Mouse (Mus musculus): ENCODE data around the gene Cpeb1.

Cpeb1 gene

DNA sequence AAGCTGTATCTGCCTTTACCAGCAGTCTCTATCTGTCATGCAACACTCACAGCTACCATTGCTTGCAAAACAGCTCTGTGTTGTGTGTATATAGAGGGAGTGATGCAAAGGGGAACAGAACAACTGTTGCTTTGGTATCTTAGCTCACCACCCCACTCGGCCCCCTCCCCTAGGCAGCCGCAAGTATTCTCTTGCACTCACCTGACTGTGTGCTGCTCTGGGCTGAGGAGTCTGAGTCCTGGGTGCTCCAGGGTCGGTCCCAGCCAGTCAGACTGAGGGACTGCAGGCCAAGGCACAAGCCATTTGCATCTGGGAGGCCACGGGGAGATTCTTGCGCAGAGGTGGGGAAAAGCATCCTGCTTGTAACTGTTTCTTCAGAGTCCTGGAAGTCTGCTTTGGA, 83.5 kb downstream of the Cpeb1 start:
- DNase-seq (ENCODE audit: low spot score in 2 of 2): no peak

DNA sequence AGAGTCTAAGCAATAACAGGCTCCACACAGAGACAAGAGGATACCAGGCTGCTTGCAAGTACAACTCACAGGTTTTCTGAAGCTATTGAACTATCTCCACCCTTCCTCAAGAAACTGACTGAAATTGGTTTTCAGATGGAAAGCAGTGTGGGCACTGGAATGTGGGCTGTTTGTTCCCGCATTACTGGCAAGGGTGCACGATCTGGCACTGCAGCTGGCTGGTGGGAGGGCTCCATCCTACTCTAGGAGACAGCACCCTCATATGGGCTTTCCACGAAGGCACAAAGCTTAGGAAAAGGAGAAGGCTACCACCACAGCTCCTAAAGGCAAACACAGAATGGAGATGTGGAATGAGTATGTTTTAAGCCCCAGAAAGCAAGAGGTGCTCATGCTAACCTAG, 85.5 kb downstream of the Cpeb1 start:
- DNase-seq (ENCODE audit: low spot score in 2 of 2): peak; percentile 18 to 26

DNA sequence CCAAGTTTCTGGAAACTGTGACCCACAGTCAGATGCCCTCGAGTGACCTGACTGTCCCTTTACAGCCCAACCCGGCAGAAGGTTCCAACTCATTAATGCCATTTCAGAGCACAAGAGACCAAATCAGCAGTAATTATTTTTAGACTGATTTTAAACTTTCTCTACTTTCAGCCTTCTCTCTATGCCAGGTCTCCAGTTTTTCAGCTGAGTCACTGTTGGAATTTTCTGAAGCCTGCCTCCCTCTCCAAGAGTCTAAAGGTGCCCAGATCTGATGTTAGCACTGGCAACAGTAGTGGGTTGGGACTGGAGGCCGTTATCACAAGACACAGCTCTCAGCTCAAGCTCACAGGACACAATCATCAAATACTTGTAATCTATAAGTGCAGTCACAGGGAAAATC, 87.3 kb downstream of the Cpeb1 start:
- DNase-seq (ENCODE audit: low spot score in 2 of 2): no peak

DNA sequence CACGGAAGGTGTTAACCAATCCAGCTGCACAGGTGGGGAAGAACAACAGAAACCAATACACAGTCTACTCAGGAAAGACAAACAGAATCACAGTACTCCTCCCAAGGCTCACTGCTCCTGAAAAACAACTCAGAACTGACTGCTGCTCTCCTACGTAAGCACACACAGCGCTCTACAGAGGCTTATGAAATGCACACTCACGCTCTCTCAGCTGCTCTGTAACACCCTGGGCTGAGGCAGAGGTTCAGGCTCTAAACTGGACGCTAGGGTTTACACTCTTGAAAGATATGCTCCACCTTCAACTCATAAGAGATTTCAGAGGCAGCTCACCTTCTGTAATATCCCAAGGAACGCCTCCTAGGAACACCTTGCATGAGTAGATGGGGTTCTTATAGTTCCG, 98.3 kb downstream of the Cpeb1 start:
- DNase-seq (ENCODE audit: low spot score in 2 of 2): no peak

DNA sequence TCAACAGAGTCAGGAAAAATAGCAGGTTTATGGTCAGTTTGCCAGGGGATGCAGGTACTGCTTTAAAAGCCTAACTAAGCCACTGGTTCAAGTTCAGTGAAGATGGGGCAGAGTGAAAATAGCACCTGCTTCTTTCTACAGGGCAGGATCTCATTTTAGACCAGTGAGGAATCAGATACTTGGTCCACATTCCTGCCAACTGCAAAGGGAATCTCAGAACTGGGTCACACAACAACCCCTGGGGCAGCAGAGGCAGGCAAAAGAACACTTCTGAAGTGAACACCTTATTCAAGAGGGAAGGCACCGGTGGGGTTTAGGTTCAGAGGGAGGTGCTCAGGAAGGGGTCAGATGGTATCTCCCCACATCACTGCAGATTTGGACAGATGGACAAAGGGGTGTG, 98.9 kb downstream of the Cpeb1 start:
- no peak for DNase-seq (ENCODE audit: low spot score in 2 of 2)

DNA sequence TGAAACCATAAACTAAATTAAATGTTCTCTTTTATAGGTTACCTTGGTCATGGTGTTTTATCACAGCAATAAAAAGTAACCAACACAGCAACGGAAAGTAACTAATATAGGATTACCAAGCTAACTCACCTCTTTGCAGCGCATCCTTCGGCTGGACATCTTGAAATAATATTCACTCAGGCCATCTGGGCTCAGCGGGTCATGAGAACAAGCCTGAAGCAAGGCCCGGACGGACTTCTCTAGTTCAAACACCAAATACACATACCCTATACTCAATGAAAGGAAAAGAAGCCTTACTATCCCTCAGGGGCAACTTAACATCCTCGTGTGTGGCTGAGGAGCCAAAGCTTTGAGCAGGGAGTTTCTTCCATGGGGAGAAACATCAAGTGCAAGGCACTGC, 99.5 kb downstream of the Cpeb1 start:
- DNase-seq (ENCODE audit: low spot score in 2 of 2): no peak

DNA sequence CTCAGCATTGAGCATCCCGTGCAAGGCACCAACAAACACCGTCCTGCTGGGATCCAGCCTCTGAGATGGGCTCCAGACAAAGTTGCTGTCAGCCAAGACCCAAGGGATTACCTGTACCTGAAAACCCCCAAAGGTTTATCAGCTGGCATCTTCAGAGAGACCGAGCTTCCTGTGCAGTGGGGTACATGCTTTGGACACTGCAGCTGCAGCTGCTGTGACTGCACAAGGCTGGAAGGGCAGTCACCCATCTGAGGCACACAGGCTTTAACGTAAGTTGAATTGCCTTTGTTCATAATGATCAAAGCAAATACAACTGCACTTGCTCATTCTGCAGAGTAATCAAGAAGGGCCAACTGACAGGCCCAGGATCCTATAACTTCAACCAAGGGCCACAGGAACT, 103.4 kb downstream of the Cpeb1 start:
- DNase-seq (ENCODE audit: low spot score in 2 of 2): no peak

DNA sequence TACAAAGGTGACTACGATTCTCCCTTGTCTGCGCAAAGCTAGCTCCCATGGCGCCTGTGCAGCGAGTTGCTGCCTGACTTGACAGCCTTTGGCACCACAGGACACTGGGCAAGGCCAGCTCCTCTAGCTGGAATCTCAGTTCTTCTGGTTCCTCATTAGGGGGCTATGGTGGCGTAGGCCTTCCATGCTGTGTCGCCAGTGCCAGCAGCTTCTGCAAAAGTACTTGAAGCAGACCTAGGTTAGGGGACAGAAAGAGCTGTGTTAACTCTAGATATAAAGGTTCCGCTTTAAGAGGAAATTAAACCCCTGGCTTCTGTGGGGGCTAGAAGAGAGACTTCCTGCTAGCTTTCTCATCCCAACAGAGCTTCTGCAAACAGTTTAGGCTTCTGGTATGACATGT, 107.1 kb downstream of the Cpeb1 start:
- DNase-seq (ENCODE audit: low spot score in 2 of 2): no peak

DNA sequence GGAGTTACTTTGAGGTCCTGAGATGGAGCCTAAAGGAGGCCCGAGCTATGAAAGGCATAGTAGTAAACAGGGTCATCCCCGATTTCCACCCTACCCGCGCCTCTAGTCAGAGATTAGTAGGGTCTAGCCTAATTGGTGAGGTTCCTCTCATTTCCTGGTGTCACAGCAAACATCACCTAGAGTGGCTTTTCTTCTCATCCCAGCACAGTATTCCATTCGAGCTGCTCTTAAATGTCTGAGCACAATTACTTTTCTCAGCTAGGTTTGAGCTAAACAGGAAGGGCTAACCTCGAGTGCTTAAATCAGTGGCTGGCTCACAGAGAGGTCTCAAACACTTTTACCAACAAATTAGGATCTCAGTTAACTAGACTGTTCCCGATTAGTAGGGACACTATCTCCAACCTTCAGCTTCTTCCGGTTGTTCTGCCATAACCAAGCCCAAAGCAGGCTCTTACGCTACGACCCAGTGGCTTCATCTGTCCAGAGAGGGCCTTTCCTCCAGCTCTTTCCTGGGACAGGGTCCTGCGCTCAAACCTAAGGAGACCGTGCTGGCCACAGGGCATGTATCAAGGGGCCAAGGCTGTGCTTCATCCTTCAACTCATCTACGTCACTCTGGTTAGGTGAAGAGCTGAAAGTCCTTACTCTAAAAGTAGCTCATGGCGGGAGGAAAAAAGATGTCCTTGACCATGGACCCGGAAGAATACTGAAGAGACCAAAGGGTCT, 109.7 kb downstream of the Cpeb1 start:
- DNase-seq (ENCODE audit: low spot score in 2 of 2): no peak

DNA sequence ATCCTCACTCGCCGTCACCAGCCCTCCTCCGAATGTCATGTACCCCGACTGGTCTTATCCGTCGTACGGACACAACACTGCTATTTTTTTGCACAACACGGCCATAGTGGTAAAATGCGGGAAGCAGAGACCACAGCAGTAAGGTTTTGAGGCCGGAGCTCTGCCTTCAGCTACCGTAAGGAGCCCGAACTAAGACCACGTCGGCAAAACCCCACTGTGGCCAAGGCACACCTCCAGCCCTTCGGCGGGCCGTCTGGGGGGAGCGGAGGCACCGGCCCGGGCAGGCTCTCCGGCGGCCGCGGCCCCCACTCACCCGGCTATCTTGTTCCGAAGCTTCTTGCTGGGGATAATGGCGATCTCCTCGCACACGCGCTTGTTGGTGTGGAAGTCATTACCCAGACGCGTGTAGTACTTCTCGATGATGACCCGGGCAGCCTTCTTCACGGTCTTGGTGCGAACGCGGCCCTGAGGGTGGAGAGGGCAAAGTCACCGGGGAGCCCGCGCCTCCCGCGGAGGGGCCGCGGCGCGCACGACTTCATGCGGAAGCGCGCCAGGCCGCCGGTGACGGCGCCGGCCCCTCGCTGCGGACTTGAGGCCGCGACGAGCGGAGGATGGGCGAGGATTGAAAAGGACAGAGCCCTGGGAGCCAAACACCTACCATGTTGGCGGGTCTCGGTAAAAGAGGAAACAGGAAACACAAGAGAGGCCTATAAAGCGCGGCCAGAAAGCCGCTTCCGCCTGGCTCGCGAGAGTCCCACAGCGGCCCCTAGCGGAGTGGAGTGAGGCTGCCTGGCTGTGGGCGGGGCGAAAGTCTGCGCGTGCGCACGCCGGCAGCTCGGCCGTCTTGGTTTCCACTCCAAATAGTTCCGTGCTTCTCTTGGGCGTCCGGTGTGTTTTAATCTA, 110.5 kb downstream of the Cpeb1 start, which contains the start of gene Rps17:
Gene Rps17 (minus strand): TSS at position 711 of the 903 bp plus-strand sequence.
- DNase-seq (ENCODE audit: low spot score in 2 of 2): peak; percentile 91 to 98

DNA sequence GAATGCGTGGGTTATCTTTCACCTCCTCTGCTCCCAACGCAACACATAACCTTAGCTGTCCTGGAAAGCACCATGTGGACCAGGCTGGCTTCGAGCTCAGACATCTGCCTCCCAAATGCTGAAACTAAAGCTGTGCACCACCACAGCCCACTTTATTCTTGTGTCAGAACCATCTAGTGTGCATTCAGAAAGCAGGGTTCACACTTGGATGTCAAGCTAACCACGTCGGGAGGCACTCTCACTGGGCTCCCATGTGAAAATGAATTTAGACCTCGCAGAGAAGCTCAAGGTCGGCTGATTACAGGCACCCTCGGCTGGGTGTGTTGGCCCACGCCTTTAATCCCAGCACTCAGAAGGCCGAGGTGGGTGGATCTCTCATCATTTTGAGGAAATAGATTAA, 111.4 kb downstream of the Cpeb1 start:
- no peak for DNase-seq (ENCODE audit: low spot score in 2 of 2)

DNA sequence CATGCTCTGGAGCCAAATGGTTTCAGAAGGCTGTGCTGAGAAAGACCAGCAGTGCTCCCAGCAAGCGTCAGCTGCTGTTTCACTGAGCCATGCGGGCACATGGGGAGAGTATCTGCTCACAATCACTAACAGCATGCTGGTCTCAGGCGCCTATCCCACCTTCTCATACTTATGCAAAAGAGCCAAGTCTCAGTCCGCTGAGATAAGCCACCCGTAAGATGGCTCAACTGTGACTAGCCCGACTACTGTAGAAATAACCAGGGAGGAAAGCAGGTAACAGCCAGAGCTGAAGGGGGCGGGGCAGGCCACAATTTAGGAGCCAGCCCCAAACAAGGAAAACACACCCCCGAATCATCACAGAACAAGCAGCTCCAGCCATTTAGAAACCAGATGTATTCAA, 111.9 kb downstream of the Cpeb1 start:
- no peak for DNase-seq (ENCODE audit: low spot score in 2 of 2)

DNA sequence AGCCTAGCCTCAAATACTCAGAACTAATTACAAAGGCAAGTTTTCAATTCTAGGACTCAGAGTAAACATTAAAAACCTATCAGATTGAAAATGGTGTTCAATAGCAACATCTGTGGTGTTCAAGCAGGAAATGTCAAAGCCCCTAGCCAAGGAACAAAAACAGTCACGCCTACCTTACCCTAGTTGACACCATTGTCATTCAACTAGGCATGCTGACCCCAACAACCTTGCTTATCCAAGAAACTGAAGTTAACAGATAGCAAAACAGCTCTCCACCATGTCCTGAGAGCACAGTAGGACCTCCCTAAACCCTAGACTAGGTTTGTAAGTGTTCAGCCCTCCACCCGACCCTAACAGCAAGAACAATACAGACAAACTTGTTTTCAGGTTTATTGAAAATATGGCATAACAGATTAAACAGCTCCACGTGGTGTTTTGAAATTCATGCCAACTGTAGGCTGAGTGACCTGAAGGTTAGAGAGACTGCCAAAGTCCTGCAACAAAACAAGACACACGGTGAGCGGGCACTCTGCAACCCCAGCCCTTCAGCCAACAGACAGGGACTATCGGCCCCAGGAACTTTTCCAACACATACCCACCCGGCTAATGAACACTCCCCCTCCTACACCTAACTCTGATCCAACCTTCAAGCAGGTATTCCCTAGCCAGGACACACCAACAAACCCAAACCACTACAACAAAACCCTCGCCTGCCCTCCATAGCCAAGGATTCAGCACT, 112.7 kb downstream of the Cpeb1 start:
- DNase-seq (ENCODE audit: low spot score in 2 of 2): no peak

DNA sequence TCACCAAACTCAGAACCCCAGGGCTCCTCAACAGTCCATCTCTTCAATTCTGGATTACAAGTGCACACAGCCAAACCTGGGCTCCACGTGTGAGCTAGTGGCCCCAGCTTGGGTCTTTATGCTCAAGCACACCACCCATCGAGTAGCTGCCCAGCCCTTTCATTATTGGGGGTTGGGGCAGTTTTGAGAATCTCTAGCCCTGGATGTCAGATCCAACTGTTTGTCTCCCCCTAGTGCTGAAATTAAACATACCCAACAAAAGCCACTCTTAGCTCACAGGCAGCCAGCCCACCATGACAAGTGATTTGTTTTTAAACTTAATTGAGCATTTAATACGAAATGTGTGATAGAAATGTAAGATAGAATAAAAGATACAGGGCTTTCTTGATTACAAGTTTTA, 113.7 kb downstream of the Cpeb1 start:
- DNase-seq (ENCODE audit: low spot score in 2 of 2): no peak

DNA sequence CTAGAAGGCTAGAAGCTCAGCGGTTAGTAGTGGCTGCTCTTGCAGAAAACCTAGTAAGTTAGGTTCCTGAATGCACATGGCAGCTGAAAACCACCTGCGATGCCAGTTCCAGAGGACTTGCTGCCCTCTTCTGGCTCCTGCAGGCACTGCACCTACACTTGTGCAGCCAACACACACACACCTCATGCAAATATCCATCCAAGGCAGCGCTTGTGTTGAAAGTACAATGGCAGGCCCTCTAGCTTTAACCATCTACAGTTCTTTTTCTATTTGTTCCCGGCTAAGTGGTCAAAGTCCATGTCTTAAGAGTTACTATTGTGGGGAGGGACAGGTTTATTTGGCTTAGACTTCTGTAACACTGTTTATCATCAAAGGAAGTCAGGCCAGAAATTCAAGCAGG, 115.5 kb downstream of the Cpeb1 start:
- DNase-seq (ENCODE audit: low spot score in 2 of 2): peak in 1 of 2 experiments; percentile 31

DNA sequence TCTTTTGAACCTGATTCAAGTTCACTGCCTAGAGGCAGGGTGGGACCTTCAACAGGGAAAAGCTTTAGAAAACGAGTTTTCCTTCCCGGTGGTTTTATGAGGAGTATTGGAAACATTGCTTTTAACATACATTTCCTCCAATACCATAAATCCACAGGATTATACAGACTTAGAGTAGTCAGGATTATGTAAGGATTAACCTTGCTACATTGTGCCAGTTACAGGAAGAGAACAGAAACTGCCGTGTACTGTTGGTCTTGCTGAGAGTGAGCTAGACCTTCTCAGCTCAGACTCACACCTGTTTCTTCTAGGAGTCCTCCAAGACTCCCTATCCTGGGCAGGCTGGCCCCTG, 116.8 kb downstream of the Cpeb1 start:
- no peak for DNase-seq (ENCODE audit: low spot score in 2 of 2)

DNA sequence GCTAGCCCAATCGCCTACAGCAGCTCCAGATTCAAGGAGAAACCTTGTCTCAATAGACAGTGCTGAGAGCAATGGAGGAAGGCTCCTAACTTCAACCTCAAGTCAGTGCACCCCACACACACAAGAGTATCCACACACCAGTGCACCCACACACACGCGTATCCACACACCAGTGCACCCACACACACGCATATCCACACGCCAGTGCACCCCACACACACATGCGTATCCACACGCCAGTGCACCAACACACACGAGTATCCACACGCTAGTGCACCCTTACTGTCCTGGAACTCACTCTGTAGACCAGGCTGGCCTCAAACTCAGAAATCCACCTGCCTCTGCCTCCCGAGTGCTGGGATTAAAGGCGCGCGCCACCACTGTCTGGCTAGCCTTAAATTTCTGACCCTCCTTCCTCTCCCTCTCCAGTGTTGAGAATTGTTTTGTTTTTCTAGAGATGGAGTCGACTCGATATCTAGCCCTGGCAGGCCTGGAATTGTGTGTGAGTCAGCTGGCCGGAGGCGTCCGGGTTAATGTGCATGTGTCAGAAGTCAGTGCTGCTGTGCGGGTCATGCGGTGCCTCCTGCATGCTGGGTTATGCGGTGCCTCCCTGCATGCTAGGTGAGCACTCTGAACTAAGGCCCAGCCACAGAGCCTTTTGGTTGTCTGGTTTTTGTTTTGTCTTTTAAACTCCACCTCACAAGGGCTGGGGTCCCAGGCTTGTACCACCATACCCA, 117.3 kb downstream of the Cpeb1 start:
- DNase-seq (ENCODE audit: low spot score in 2 of 2): no peak

DNA sequence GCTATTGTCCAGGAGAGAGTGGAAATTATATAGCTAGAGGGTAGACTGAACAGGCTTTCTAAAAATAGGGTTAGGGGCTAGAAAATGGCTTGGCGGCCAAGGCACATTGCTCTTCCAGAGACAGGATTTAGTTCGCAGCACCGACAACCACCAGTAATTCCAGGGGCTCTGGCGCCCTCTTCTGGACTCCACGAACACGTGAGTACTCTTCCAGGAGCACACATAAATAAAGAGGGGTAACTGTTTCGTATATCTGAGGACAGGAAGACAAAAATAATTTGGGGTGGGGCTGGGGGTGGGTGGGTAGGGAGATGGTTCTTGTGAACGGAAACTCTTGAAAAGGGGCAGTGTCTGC, 118.9 kb downstream of the Cpeb1 start:
- DNase-seq (ENCODE audit: low spot score in 2 of 2): no peak

DNA sequence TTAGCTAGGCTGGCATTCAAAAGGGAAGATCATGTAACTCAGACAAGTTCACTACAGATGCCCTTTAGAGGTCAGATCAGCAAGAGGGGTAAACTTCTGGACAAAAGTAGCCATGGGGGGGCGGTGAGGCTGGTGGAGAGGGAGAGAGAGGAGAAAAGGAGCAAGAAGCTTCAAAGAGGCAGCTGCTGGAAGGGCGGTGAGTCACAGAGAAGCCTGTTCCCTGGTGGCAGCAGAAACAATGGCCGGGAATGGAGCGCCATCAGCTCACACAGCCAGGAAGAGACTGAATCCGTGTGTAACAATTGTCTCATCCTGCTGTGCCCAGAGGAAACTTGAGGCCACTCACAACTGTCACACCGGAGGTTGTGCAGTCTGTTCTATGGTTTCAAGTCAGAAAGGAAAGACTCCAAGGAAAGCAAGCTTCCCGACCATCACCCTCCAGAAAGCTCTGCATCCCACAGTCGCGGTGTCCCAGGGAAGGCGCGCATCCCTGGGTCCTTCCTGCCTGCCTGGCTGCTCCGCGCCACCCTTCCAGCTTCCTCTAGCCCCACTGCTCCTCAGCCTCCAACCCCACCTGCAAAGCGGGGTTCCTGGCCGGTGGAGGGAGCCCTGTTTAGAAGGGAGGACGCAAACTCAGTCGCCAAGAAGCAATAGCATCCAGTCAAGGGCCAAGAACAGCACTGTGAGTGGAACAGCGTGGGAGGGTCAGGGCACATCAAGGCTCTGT, 119.4 kb downstream of the Cpeb1 start:
- DNase-seq (ENCODE audit: low spot score in 2 of 2): no peak

DNA sequence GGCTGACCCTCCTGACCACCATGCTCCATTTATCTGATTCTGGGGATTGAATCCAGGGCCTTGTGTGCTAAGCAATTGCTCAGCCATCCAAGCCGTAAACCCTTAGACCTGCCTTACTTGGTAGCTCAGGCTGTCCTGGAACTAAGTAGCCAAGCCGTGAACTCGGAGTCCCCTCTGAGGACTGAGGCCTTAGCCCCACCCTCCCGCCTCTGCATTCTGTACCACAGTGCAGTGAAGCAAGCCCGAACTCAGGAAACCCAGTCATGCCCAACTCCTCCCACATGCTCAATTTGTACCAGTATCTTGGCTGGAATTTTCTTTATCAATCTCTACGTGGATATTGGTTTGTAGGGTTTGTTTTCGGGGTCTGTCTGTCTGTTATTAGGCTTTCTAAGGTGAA, 123.4 kb downstream of the Cpeb1 start:
- no peak for DNase-seq (ENCODE audit: low spot score in 2 of 2)

DNA sequence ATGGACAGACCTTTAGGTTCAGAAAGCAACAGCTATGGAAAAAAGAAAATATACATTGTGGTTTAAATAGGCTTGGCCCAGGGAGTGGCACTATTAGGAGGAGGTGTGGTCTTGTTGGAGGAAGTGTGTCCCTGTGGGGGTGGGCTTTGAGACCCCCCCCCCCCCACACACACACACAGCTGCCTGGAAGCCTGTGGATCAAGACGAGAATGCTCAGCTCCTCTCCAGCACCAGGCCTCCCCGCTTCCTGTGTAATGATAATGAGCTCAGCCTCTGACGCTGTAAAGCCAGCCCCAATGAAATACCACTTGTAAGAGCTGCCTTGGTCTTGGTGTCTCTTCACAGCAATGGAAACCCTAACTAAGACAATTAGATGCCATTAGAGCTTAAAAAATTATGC, 124.5 kb downstream of the Cpeb1 start:
- no peak for DNase-seq (ENCODE audit: low spot score in 2 of 2)
